Comparison of ENCODE assay signal across 8 mouse cellular contexts in genomic region chr7:135736581-135736886, GRCm38 (mm10). TPM values are rescaled to one million over a fixed set of nuclear protein-coding genes. Genes with fewer than 3 reads are reported as not detected.
DNase-seq lines count a peak whose midpoint lies in the region; ATAC-seq and TF ChIP-seq lines count a peak whose summit lies in the region.

No protein-coding gene starts in this region.

- no peaks in the 10 kb centered on the region for H3K27me3 ChIP-seq in forebrain, embryonic 11.5 days (ENCODE audit: control insufficient read depth, insufficient read depth, low read length)
- H3K27me3 ChIP-seq in forebrain, embryonic 10.5 days (ENCODE audit: poor library complexity, severe bottlenecking), result no peaks in the 10 kb centered on the region
- H3K27me3 ChIP-seq in kidney, postnatal 0 days (ENCODE audit: insufficient read depth, low read length), result no peaks in the 10 kb centered on the region
- H3K27me3 ChIP-seq in neural tube, embryonic 12.5 days (replicated peaks), result no peaks in the 10 kb centered on the region
- no peaks in the 10 kb centered on the region for H3K27me3 ChIP-seq in stomach, embryonic 16.5 days (ENCODE audit: control insufficient read depth, insufficient read depth, low read length)

- no peak for TF ChIP-seq CTCF in kidney, postnatal 0 days (IDR thresholded peaks at IDR 0.05; ENCODE audit: low read depth)

- ATAC-seq in forebrain, embryonic 11.5 days (replicated peaks; ENCODE audit: low FRiP score), result peak; percentile 34; the same call in 1 of the 2 replicates
- peak; percentile 6; the same call in 1 of the 2 replicates for ATAC-seq in kidney, postnatal 0 days (replicated peaks; ENCODE audit: low FRiP score, low read depth)
- ATAC-seq in neural tube, embryonic 12.5 days (ENCODE audit: low FRiP score, low read depth), result peak; percentile 33; the same call in 1 of the 2 replicates
- peak; percentile 14; the same call in 1 of the 2 replicates for ATAC-seq in stomach, embryonic 16.5 days (ENCODE audit: insufficient read depth, low FRiP score)

- H3K4me2 ChIP-seq in forebrain, embryonic 11.5 days (ENCODE audit: low read depth, low read length, severe bottlenecking), result no peak overlapping the region
- H3K4me2 ChIP-seq in kidney, postnatal 0 days (ENCODE audit: low read length), result no peak overlapping the region
- H3K4me2 ChIP-seq in neural tube, embryonic 12.5 days (replicated peaks), result no peak overlapping the region
- no peak overlapping the region for H3K4me2 ChIP-seq in stomach, embryonic 16.5 days (ENCODE audit: low read depth, low read length)

- no peaks in the 10 kb centered on the region for H3K4me1 ChIP-seq in forebrain, embryonic 11.5 days (replicated peaks; ENCODE audit: control insufficient read depth, insufficient read depth, low read length)
- H3K4me1 ChIP-seq in forebrain, embryonic 10.5 days, result peaks cover 16% of the 10 kb centered on the region
- no peaks in the 10 kb centered on the region for H3K4me1 ChIP-seq in kidney, postnatal 0 days (replicated peaks; ENCODE audit: insufficient read depth, low read length)
- H3K4me1 ChIP-seq in neural tube, embryonic 12.5 days, result no peaks in the 10 kb centered on the region
- peaks cover 7% of the 10 kb centered on the region for H3K4me1 ChIP-seq in stomach, embryonic 16.5 days (ENCODE audit: control insufficient read depth, insufficient read depth, low read length)

- H3K36me3 ChIP-seq in forebrain, embryonic 11.5 days (ENCODE audit: control insufficient read depth, insufficient read depth, low read length), result no peaks in the 10 kb centered on the region
- no peaks in the 10 kb centered on the region for H3K36me3 ChIP-seq in forebrain, embryonic 10.5 days (replicated peaks)
- H3K36me3 ChIP-seq in kidney, postnatal 0 days (ENCODE audit: insufficient read depth, low read length), result no peaks in the 10 kb centered on the region
- H3K36me3 ChIP-seq in neural tube, embryonic 12.5 days, result no peaks in the 10 kb centered on the region
- no peaks in the 10 kb centered on the region for H3K36me3 ChIP-seq in stomach, embryonic 16.5 days (ENCODE audit: control insufficient read depth, insufficient read depth, low read length)

- WGBS in forebrain, embryonic 11.5 days, result 43% methylated on average over 3 of the region's 3 CpGs
- WGBS in forebrain, embryonic 10.5 days, result 41% methylated on average over 3 of the region's 3 CpGs
- WGBS in kidney, postnatal 0 days, result 35% methylated on average over 3 of the region's 3 CpGs
- WGBS in neural tube, embryonic 12.5 days, result 46% methylated on average over 3 of the region's 3 CpGs
- 40% methylated on average over 3 of the region's 3 CpGs for WGBS in stomach, embryonic 16.5 days

- no peak for DNase-seq in forebrain, embryonic 11.5 days (ENCODE audit: low spot score)
- no peak for DNase-seq in forebrain, embryonic 10.5 days (ENCODE audit: extremely low spot score, low spot score)
- no peak for DNase-seq in kidney, postnatal 0 days (ENCODE audit: low spot score)
- no peak for DNase-seq in kidney, adult 8-10 months
- DNase-seq in neural tube, embryonic 10.5 days (ENCODE audit: extremely low spot score, low spot score), result no peak
- no peak for DNase-seq in urinary bladder, postnatal 14 days (ENCODE audit: low spot score)

- H3K27ac ChIP-seq in forebrain, embryonic 11.5 days (ENCODE audit: low read depth, low read length), result no peak overlapping the region
- H3K27ac ChIP-seq in forebrain, embryonic 10.5 days, result no peak overlapping the region
- H3K27ac ChIP-seq in kidney, postnatal 0 days, result no peak overlapping the region
- H3K27ac ChIP-seq in neural tube, embryonic 12.5 days, result no peak overlapping the region
- no peak overlapping the region for H3K27ac ChIP-seq in stomach, embryonic 16.5 days (ENCODE audit: low read length)

- H3K9me3 ChIP-seq in forebrain, embryonic 11.5 days (ENCODE audit: control insufficient read depth, low read length), result no peaks in the 10 kb centered on the region
- H3K9me3 ChIP-seq in forebrain, embryonic 10.5 days, result no peaks in the 10 kb centered on the region
- H3K9me3 ChIP-seq in kidney, postnatal 0 days (replicated peaks; ENCODE audit: low read length), result no peaks in the 10 kb centered on the region
- no peaks in the 10 kb centered on the region for H3K9me3 ChIP-seq in neural tube, embryonic 12.5 days
- H3K9me3 ChIP-seq in stomach, embryonic 16.5 days (replicated peaks; ENCODE audit: control insufficient read depth, low read length), result no peaks in the 10 kb centered on the region

- H3K9ac ChIP-seq in forebrain, embryonic 11.5 days (ENCODE audit: low read length), result no peak overlapping the region
- H3K9ac ChIP-seq in kidney, postnatal 0 days (ENCODE audit: low read depth, low read length), result no peak overlapping the region
- H3K9ac ChIP-seq in neural tube, embryonic 12.5 days, result no peak overlapping the region
- H3K9ac ChIP-seq in stomach, embryonic 16.5 days (ENCODE audit: low read length), result no peak overlapping the region

- H3K4me3 ChIP-seq in forebrain, embryonic 11.5 days (ENCODE audit: low read depth, low read length), result no peak overlapping the region
- no peak overlapping the region for H3K4me3 ChIP-seq in forebrain, embryonic 10.5 days
- no peak overlapping the region for H3K4me3 ChIP-seq in kidney, postnatal 0 days (replicated peaks; ENCODE audit: low read depth, low read length)
- H3K4me3 ChIP-seq in neural tube, embryonic 12.5 days, result no peak overlapping the region
- no peak overlapping the region for H3K4me3 ChIP-seq in stomach, embryonic 16.5 days (replicated peaks; ENCODE audit: low read length)

RNA-seq across cellular contexts. Expression of gene Mki67, which starts 20.4 kb away (rescaled TPM):
- 66.7 and 76.5 TPM in 2 replicates for polyA plus RNA-seq in forebrain, embryonic 11.5 days (2014; fragmentation: Nextera tagmentation; extraction: Ambion mirVana)
- 50.9 and 53.4 TPM in 2 replicates for polyA plus RNA-seq in forebrain, embryonic 10.5 days (2016; fragmentation: Nextera tagmentation; extraction: Ambion mirVana)
- polyA plus RNA-seq in kidney, postnatal 0 days (2015; fragmentation: Nextera tagmentation; extraction: Ambion mirVana), result 15.4 and 15.6 TPM in 2 replicates
- polyA plus RNA-seq in neural tube, embryonic 12.5 days (2016; fragmentation: Nextera tagmentation; extraction: Ambion mirVana), result 28.8 and 31.4 TPM in 2 replicates
- polyA plus RNA-seq in stomach, embryonic 16.5 days (2015; fragmentation: Nextera tagmentation; extraction: Ambion mirVana), result 27.7 and 34.4 TPM in 2 replicates
